Mouse (Mus musculus) C2C12 (cell line): ENCODE data around the gene Gm48551. TPM values are rescaled to one million over a fixed set of nuclear protein-coding genes. Genes with fewer than 3 reads are reported as not detected.

Experiments
- H3K27me3 ChIP-seq: one replicate; pipeline ENCODE4 v1.6.1; 2011; ENCODE audit not compliant: control insufficient read depth, insufficient read depth, insufficient read length
- H3K36me3 ChIP-seq: one replicate; pipeline ENCODE4 v1.6.1; 2011; ENCODE audit not compliant: control insufficient read depth, insufficient read depth
- H3K4me3 ChIP-seq: one replicate; pipeline ENCODE4 v1.5.1; 2011; ENCODE audit warnings: mild to moderate bottlenecking, control low read depth; ENCODE audit not compliant: poor library complexity, insufficient read depth, severe bottlenecking
- H3K79me2 ChIP-seq: one replicate; pipeline ENCODE4 v1.6.1; 2011; ENCODE audit not compliant: control insufficient read depth, insufficient read depth
- H3K79me3 ChIP-seq: one replicate; pipeline ENCODE4 v1.6.1; 2011; ENCODE audit warnings: low read depth, control low read depth
- H3ac ChIP-seq: one replicate; pipeline ENCODE3; 2011; ENCODE audit warnings: low read depth; ENCODE audit not compliant: control insufficient read depth, insufficient read length
- CEBPB ChIP-seq: IDR thresholded peaks from one replicate; pipeline ENCODE4 v1.6.1; 2011; ENCODE audit warnings: low read depth, mild to moderate bottlenecking, control low read depth, moderate library complexity
- CTCF ChIP-seq: IDR thresholded peaks from one replicate; pipeline ENCODE4 v1.5.1; 2011; ENCODE audit not compliant: control insufficient read depth, insufficient read depth, insufficient read length
- FOSL1 ChIP-seq: IDR thresholded peaks from one replicate; pipeline ENCODE4 v1.8.0; 2011; ENCODE audit warnings: mild to moderate bottlenecking, low read length; ENCODE audit not compliant: poor library complexity, insufficient read depth, severe bottlenecking
- MAX ChIP-seq: IDR thresholded peaks from one replicate; pipeline ENCODE4 v1.6.1; 2011; ENCODE audit warnings: mild to moderate bottlenecking, control low read depth
- MYOD1 ChIP-seq: IDR thresholded peaks from one replicate; pipeline ENCODE4 v1.6.1; 2011; ENCODE audit warnings: low read depth; ENCODE audit not compliant: control insufficient read depth, insufficient read length
- MYOG ChIP-seq: IDR thresholded peaks from one replicate; pipeline ENCODE4 v1.6.1; 2011; ENCODE audit not compliant: control insufficient read depth, insufficient read length; ENCODE audit errors: extremely low read depth
- USF1 ChIP-seq: IDR thresholded peaks from one replicate; pipeline ENCODE4 v1.6.1; 2011; ENCODE audit warnings: low read depth, mild to moderate bottlenecking, control low read depth, moderate library complexity
- polyA plus RNA-seq: library from polyadenylated mRNA; unstranded; fragments of >200 nt; fragmentation: generic; extraction: Trizol; gene quantifications from one replicate; pipeline ENCODE4 v1.2.1, GENCODE M21; 2012; ENCODE audit warnings: missing spikeins

The Gm48551 gene
- polyA plus RNA-seq, 1 experiment = 1.7 TPM

- TF ChIP-seq CTCF (no peak), CEBPB (no peak), MAX (no peak), USF1 (no peak), MYOD1 (no peak), MYOG (no peak)
These were observed 11.6 kb downstream of the Gm48551 start for GRCm38 (mm10) chr10:81395865-81396264.

GRCm38 (mm10) chr10:81396749-81397148 is 12.5 kb downstream of the Gm48551 start:
- H3ac ChIP-seq = no peak overlapping the region
- peaks cover 56% of the 10 kb centered on the region for H3K36me3 ChIP-seq
- H3K27me3 ChIP-seq = no peaks in the 10 kb centered on the region
- H3K79me3 ChIP-seq = peaks cover 7% of the 10 kb centered on the region
- no peak for TF ChIP-seq MYOG
- TF ChIP-seq MYOD1 = no peak
- TF ChIP-seq FOSL1 = no peak
- TF ChIP-seq USF1 = no peak
- no peak for TF ChIP-seq CEBPB
- no peak for TF ChIP-seq MAX
- no peak for TF ChIP-seq CTCF
- no peaks in the 10 kb centered on the region for H3K79me2 ChIP-seq
- no peak overlapping the region for H3K4me3 ChIP-seq

More at GRCm38 (mm10) chr10:81395865-81396264, 11.6 kb downstream of the Gm48551 start:
- no peaks in the 10 kb centered on the region for H3K27me3 ChIP-seq
- H3ac ChIP-seq = no peak overlapping the region
- H3K79me3 ChIP-seq = peaks cover 7% of the 10 kb centered on the region
- peaks cover 47% of the 10 kb centered on the region for H3K36me3 ChIP-seq
- no peaks in the 10 kb centered on the region for H3K79me2 ChIP-seq
- no peak overlapping the region for H3K4me3 ChIP-seq

- Histone ChIP-seq H3K79me3 (peaks cover 11% of the 10 kb centered on the region), H3K27me3 (no peaks in the 10 kb centered on the region), H3K36me3 (peaks cover 80% of the 10 kb centered on the region)
These were observed 15.0 kb downstream of the Gm48551 start for GRCm38 (mm10) chr10:81399296-81399695.

DNA sequence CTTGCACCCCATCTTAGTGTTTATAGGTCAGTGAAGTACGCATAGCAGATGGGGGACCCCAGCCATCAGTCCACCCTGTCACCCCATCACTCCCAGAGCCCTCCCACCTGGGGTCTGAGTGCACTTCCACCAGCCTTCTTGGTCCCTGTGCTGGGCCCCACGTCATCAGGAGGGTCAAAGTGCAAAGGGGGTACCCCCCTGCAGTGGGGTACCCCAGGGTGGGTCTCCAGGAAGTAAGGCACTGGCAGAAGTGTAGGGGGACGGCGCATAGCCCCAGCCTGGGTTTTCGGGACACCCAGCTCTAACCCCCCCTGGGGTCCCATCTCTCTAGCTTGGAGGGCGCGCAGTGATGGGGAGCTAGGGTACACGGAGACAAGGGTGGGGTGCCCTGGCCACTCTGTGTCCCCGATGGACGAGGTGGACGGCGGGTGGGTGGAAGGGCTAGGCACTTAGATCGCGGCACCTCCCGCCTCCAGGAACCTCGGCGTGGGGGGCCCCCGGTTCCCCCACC is 15.6 kb downstream of the Gm48551 start:
- H3K4me3 ChIP-seq = no peak overlapping the region
- H3ac ChIP-seq = no peak overlapping the region
- peaks cover 85% of the 10 kb centered on the region for H3K36me3 ChIP-seq
- TF ChIP-seq CEBPB (no peak), MYOG (no peak), USF1 (no peak), MAX (no peak), FOSL1 (no peak), MYOD1 (no peak), CTCF (no peak)
- H3K79me2 ChIP-seq = peaks cover 24% of the 10 kb centered on the region
- peaks cover 11% of the 10 kb centered on the region for H3K79me3 ChIP-seq
- H3K27me3 ChIP-seq = no peaks in the 10 kb centered on the region

More at GRCm38 (mm10) chr10:81399296-81399695, 15.0 kb downstream of the Gm48551 start:
- H3K79me2 ChIP-seq = peaks cover 18% of the 10 kb centered on the region
- H3K4me3 ChIP-seq = no peak overlapping the region
- no peak overlapping the region for H3ac ChIP-seq
- TF ChIP-seq MYOG = no peak
- no peak for TF ChIP-seq MAX
- no peak for TF ChIP-seq MYOD1
- TF ChIP-seq CTCF = no peak
- no peak for TF ChIP-seq USF1
- no peak for TF ChIP-seq FOSL1
- no peak for TF ChIP-seq CEBPB

DNA sequence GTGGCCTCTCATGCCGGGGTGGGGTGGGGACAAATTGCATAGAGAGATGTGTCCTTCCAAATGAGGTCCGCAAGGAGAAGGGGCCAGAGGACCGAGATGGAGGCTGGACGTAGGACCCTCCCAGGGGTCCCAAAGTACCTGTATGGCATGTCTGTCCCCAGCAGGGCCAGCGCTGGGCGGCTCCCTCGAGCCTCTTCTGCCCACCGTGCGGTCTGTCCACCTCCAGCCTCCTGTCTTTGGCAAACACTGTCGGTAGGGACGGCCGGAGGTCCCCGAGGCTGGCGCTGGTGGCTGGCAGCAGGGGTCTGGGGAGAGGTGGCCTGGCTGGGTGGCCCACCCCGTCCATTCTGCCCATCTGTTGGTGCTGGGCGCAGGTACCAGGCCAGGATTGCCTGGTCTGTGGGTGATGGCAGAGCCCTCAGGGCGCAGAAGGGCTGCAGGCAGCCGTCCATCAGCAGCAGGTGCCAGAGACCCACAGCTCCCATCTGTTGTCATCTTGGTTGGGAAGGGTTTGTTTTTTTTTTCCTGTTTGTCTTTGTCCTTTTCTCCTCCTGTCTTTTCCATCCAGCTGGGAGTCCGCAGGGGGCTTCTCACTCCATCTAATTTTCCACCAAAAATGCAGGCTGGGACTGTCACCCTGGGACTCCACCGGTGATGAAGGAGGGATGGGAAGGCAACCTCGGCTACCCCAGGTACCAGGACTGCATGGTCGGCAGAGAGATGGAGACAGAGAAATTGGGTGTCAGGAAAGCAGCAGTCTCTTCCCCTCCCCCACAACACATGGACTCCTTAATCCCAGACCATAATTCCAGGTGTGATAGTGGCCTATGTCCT is 16.3 kb downstream of the Gm48551 start:
- Histone ChIP-seq H3ac (no peak overlapping the region), H3K4me3 (no peak overlapping the region), H3K36me3 (peaks cover 91% of the 10 kb centered on the region), H3K27me3 (no peaks in the 10 kb centered on the region), H3K79me2 (peaks cover 26% of the 10 kb centered on the region), H3K79me3 (peaks cover 13% of the 10 kb centered on the region)
- TF ChIP-seq MYOG (no peak), USF1 (no peak), FOSL1 (no peak), MYOD1 (no peak), CEBPB (no peak), CTCF (no peak)
